Mouse (Mus musculus) erythroblast, embryonic 14.5 days (primary cell): ENCODE data around the gene Shroom1.

Source experiments
- GATA1 ChIP-seq: IDR thresholded peaks from 2 replicates; pipeline ENCODE4 v1.6.1; 2012; ENCODE audit warnings: low read length, inconsistent platforms, mixed read lengths
- TAL1 ChIP-seq: IDR thresholded peaks from 3 replicates; pipeline ENCODE4 v1.6.1; 2012; ENCODE audit warnings: low read length, inconsistent platforms, mixed read lengths

DNA sequence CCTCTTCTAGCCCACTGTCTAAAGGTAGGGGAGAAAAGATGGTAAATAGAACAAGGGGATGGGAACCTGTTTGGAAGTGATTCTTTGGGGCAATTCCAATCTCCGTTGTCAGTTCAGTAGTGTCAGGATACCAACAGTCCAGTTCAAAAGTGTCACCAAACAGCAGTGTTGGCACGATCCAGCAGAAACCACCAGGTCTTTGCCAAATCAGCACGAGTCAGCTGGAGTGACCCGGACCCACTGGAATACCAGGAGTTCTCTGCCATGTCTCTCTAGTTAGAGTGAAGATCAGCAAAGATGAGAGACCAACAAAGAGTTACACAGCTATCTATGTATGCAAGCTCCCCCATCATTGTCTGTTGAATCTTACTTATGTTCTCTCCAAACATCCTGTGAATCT is 43.1 kb upstream of the Shroom1 start:
- TF ChIP-seq TAL1 (no peak), GATA1 (no peak)
